Mouse (Mus musculus) forebrain, embryonic 11.5 days (tissue): Measurements from ENCODE around the gene Tmem240. TPM values are rescaled to one million over a fixed set of nuclear protein-coding genes. Genes with fewer than 3 reads are reported as not detected.
A peak's percentile ranks its signal among the peaks of the same experiment; 100 is the strongest.
"Not testable (repeated sequence)": the region's sequence is repeated elsewhere in the genome, so short reads cannot be mapped to it uniquely, and the experiment has no call there.

Experiments
- ATAC-seq: fragments of 200-750 bp; cut with Nextera tagmentation; replicated peaks from 2 replicates; pipeline ENCODE4 v1.8.0; 2017; ENCODE audit warnings: moderate TSS enrichment; ENCODE audit not compliant: low FRiP score
- DNase-seq: peaks from one replicate; pipeline ENCODE4 v3.0.0-alpha.2; 2017; ENCODE audit warnings: low spot score
- H3K27ac ChIP-seq: fragments of 300-500 bp; sonication (generic); 2 replicates; pipeline ENCODE4 v1.5.1; 2014; ENCODE audit warnings: low read depth, low read length
- H3K27me3 ChIP-seq: fragments of 300-500 bp; sonication (generic); 2 replicates; pipeline ENCODE4 v1.6.1; 2014; ENCODE audit warnings: mild to moderate bottlenecking, low read length, mixed read lengths; ENCODE audit not compliant: control insufficient read depth, insufficient read depth
- H3K36me3 ChIP-seq: fragments of 300-500 bp; sonication (generic); 2 replicates; pipeline ENCODE4 v1.6.1; 2014; ENCODE audit warnings: mild to moderate bottlenecking, low read length, moderate library complexity, mixed read lengths; ENCODE audit not compliant: control insufficient read depth, insufficient read depth
- H3K4me1 ChIP-seq: fragments of 300-500 bp; sonication (generic); replicated peaks from 2 replicates; pipeline ENCODE4 v1.6.1; 2014; ENCODE audit warnings: low read length, mixed read lengths; ENCODE audit not compliant: control insufficient read depth, insufficient read depth
- H3K4me2 ChIP-seq: fragments of 300-500 bp; sonication (generic); 2 replicates; pipeline ENCODE4 v1.6.1; 2014; ENCODE audit warnings: low read depth, mild to moderate bottlenecking, low read length, moderate library complexity, mixed read lengths; ENCODE audit not compliant: severe bottlenecking
- H3K4me3 ChIP-seq: fragments of 300-500 bp; sonication (generic); 2 replicates; pipeline ENCODE4 v1.5.1; 2014; ENCODE audit warnings: low read depth, low read length
- H3K9ac ChIP-seq: fragments of 300-500 bp; sonication (generic); 2 replicates; pipeline ENCODE4 v1.6.1; 2014; ENCODE audit warnings: low read length
- H3K9me3 ChIP-seq: fragments of 300-500 bp; sonication (generic); 2 replicates; pipeline ENCODE4 v1.6.1; 2016; ENCODE audit warnings: low read length, mixed read lengths; ENCODE audit not compliant: control insufficient read depth
- WGBS: fragments of 180-500 bp; shearing (Covaris S2); extraction: QIAGEN DNeasy Blood & Tissue Kit; methylation state at CpG from one replicate; pipeline ENCODE4 v1.1.7; 2014; 5-methylcytosine and 5-hydroxymethylcytosine counted together
- polyA plus RNA-seq: library from polyadenylated mRNA; unstranded; fragments of >200 nt; fragmentation: Nextera tagmentation; extraction: Ambion mirVana; gene quantifications from 2 replicates; pipeline ENCODE4 v1.2.1, GENCODE M21; 2014

Tmem240 gene
- polyA plus RNA-seq, 1 experiment from 2014 or later, result 0.76 TPM

DNA sequence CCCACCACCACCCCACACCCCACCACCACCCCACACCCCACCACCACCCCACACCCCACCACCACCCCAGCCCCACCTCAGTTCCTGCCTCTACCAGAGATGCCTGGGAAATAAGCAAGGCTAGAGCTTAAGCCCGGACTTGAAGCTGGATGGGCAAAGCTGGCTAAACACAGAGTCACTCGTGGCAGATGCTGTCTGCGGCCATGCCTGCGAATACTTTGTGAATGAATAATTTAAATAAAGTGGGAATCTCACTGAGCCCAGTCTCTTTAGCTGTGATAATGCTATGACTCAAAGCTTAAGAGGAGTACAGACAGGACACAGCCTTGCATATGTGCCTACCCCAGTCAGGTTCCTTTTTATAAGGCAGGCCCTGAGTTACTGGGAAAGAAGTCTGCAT is 44.9 kb downstream of the Tmem240 start:
- no peaks in the 10 kb centered on the region for H3K9me3 ChIP-seq
- 86% methylated on average over 4 of the region's 4 CpGs for WGBS
- no peak for ATAC-seq
- no peak overlapping the region for H3K4me2 ChIP-seq
- no peak overlapping the region for H3K27ac ChIP-seq
- no peak overlapping the region for H3K4me3 ChIP-seq
- peaks cover 3% of the 10 kb centered on the region; the same call in 1 of the 2 replicates for H3K4me1 ChIP-seq
- no peak for DNase-seq
- no peaks in the 10 kb centered on the region for H3K27me3 ChIP-seq
- no peaks in the 10 kb centered on the region for H3K36me3 ChIP-seq
- no peak overlapping the region for H3K9ac ChIP-seq

DNA sequence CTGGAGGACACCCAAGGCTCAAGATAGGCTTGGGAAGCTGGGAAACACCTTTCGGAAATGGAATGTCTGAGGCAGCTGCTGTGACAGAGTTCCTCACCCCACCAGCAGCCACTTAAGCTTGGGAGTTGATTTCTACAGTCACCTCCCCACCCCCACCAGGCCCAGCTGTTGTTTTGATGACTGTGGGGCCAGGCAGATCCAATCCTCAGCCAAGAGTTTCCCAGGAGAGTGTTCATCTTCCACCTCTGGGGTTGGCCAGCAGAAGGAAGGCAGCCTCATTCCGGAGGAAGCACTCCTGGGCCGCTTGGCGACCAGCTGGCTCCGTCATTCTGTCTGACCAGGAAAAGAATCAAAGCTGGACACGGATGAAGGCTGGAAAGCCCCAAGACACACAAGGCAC is 46.3 kb downstream of the Tmem240 start:
- DNase-seq, result no peak
- H3K27ac ChIP-seq, result no peak overlapping the region
- H3K27me3 ChIP-seq, result no peaks in the 10 kb centered on the region
- 44% methylated on average over 6 of the region's 6 CpGs for WGBS
- H3K9ac ChIP-seq, result no peak overlapping the region
- no peak overlapping the region for H3K4me2 ChIP-seq
- no peak for ATAC-seq
- H3K36me3 ChIP-seq, result no peaks in the 10 kb centered on the region
- H3K9me3 ChIP-seq, result no peaks in the 10 kb centered on the region
- no peak overlapping the region for H3K4me3 ChIP-seq
- H3K4me1 ChIP-seq, result no peaks in the 10 kb centered on the region; the same call in 1 of the 2 replicates

DNA sequence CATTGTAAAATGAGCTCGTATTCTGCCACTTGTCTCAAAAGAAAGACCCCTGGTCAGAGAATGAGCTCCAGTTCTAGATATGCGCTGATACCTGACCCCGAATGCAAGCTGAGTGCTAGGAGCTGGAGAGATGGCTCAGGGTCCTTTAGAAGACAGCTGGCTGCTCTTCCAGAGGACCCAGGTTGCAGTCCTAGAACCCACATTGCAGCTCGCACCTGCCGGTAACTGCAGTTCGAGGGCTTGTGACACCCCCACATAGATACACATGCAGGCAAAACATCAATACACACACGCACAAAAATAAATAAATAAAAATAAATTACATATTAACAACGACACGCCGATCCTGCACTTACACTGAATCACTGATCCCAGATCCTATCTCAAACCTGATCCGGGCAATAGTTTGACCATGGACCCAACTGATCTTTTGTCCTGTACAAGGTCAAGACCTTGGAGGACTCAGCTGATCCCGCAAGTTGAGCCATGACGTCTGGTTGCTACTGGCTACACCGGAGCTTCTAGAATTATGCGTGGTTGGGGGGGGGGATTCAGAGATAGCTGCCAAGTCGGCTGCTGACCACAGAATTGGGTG is 49.0 kb downstream of the Tmem240 start:
- no peaks in the 10 kb centered on the region for H3K9me3 ChIP-seq
- H3K4me3 ChIP-seq, result peak overlapping the region; percentile 54
- peak overlapping the region; percentile 85 for H3K9ac ChIP-seq
- H3K4me2 ChIP-seq, result peak overlapping the region; percentile 78
- no peak for DNase-seq
- H3K27me3 ChIP-seq, result no peaks in the 10 kb centered on the region
- no peaks in the 10 kb centered on the region for H3K36me3 ChIP-seq
- no peak overlapping the region for H3K27ac ChIP-seq
- no peaks in the 10 kb centered on the region; the same call in 1 of the 2 replicates for H3K4me1 ChIP-seq
- ATAC-seq, result peak; percentile 30; the same call in 1 of the 2 replicates
- 48% methylated on average over 16 of the region's 16 CpGs for WGBS

DNA sequence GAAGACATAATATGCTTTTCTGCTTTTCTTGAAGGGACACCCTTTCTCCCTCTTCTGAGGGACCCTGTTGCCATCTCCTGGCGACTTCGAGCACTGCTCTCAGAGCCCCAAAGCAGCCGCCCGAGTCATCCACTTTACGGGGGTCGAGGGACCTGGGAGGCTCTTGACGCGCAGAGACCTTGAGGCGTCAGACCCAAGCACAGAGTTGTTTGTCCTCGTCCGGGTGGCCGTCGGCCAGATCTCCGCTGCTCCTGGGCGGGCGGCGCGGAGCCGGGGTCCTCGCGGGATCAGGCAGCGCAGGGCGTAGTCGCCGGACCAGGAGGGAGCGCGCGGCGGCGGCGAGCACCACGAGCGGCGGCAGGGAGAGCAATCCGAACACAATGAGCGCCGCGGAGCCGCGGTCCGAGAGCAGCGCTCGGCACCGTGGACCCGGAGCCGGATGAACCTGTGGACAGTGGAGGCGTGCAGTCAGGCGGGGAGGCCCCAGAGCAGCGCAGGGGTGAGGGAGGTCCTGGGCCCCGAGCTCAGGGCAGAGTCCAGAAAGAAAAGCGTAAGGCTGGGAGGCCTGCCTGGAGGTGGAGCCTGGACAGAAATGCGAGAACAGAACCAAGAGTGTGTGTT is 49.6 kb downstream of the Tmem240 start:
- peak overlapping the region; percentile 78 for H3K4me2 ChIP-seq
- peak overlapping the region; percentile 85 for H3K9ac ChIP-seq
- H3K27me3 ChIP-seq, result no peaks in the 10 kb centered on the region
- H3K36me3 ChIP-seq, result no peaks in the 10 kb centered on the region
- no peaks in the 10 kb centered on the region for H3K9me3 ChIP-seq
- H3K4me1 ChIP-seq, result no peaks in the 10 kb centered on the region; the same call in 1 of the 2 replicates
- DNase-seq (peak; percentile 85), ATAC-seq (peak; percentile 92)
- peak overlapping the region; percentile 54 for H3K4me3 ChIP-seq
- under 1% methylated on average over 51 of the region's 52 CpGs for WGBS
- peak overlapping the region; percentile 19; the same call in 1 of the 2 replicates for H3K27ac ChIP-seq

DNA sequence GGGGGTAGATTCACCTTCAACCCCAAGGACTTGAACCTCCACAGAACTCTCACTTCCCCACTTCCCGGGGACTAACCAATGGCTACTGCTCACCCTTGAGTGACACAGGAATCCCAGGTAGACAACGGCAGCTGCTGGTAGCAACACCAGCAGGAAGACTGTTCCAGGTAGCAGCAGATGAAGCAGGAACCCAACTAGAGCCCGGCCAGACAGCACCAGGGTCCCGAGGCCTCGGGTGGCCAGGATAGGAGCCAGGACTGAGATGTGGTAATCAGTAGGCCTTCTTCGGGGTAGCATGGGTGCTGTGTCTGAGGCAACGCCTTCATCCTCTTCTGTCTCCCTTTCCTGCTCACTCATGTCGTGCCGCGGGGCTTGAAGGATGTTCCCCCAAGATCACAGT is 50.6 kb downstream of the Tmem240 start:
- Histone ChIP-seq H3K9ac (peak overlapping the region; percentile 8; the same call in 1 of the 2 replicates), H3K27me3 (no peaks in the 10 kb centered on the region), H3K27ac (no peak overlapping the region), H3K9me3 (no peaks in the 10 kb centered on the region), H3K4me1 (no peaks in the 10 kb centered on the region; the same call in 1 of the 2 replicates), H3K4me3 (no peak overlapping the region), H3K4me2 (no peak overlapping the region), H3K36me3 (no peaks in the 10 kb centered on the region)
- no peak for ATAC-seq
- WGBS, result 82% methylated on average over 10 of the region's 10 CpGs
- DNase-seq, result no peak

DNA sequence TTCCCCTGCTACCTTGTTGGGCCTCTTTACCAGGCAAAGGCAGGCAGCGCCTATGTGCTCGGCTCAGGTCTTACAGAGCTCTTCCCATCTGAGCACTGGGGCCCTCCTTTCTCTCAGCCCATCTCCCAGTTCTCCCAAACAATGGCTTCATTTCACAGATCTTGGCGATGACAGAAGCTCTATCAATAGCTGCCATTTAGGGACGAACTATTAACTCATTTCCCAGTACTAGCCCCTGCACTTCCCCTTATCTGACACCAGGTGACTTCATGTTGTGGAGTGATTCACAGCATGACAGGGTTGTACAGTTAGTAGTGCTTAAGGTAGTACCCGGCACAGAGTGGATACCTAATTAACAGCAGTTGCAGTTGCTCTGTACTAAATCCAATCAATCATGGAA is 51.2 kb downstream of the Tmem240 start, which contains the start of gene Tmem88b:
Gene Tmem88b (minus strand): TSS at position 56 of the 400 bp plus-strand sequence.
- Histone ChIP-seq H3K27ac (no peak within 1 kb of the TSS), H3K4me2 (peak within 1 kb of the TSS; percentile 78; the same call in 1 of the 2 replicates), H3K4me1 (no peaks in the 10 kb centered on the region; the same call in 1 of the 2 replicates), H3K4me3 (peak within 1 kb of the TSS; percentile 54), H3K36me3 (no peaks in the 10 kb centered on the region), H3K9me3 (no peaks in the 10 kb centered on the region), H3K27me3 (no peaks in the 10 kb centered on the region), H3K9ac (peak within 1 kb of the TSS; percentile 85)
- DNase-seq (no peak), ATAC-seq (no peak)
- WGBS, result 74% methylated on average over 5 of the region's 5 CpGs

DNA sequence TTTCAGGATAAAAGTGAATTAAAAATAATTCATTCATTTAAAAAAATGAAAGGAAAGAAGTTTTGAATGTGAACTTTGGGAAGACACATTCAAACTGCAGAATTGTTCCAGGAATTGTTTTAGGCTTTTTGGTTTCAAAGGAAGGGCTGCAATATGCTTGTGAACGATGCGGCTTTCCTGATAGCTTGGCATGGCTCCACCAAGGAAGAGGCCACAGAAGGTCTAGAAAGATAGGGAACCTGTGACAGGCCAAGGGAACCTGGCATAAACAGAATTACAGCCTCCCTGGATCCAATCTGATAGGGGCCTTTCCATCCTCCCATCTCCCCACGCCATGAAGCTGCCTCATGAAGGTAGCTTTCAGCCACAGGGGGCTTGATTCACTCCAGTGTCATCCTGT is 53.7 kb downstream of the Tmem240 start:
- no peak overlapping the region for H3K9ac ChIP-seq
- ATAC-seq, result no peak
- no peaks in the 10 kb centered on the region; the same call in 1 of the 2 replicates for H3K4me1 ChIP-seq
- 74% methylated on average over 3 of the region's 3 CpGs for WGBS
- H3K4me3 ChIP-seq, result no peak overlapping the region
- H3K4me2 ChIP-seq, result no peak overlapping the region
- no peak overlapping the region for H3K27ac ChIP-seq
- no peak for DNase-seq
- H3K9me3 ChIP-seq, result no peaks in the 10 kb centered on the region
- no peaks in the 10 kb centered on the region for H3K27me3 ChIP-seq
- H3K36me3 ChIP-seq, result no peaks in the 10 kb centered on the region

DNA sequence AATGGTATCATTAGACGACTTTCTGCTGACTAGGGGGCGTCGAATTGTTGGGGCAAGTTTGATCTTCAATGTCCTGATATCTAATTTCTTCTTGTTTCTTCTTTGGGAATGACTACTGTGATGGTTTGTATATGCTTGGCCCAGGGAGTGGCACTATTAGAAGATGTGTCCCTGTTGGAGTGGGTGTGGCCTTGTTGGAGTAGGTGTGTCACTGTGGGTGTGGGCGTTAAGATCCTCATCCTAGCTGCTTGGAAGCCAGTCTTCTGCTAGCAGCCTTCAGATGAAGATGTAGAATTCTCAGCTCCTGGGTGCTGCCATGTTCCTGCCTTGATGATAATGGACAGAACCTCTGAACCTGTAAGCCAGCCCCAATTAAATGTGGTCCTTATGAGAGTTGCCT is 54.2 kb downstream of the Tmem240 start:
- not testable (repeated sequence) for DNase-seq, H3K4me1 ChIP-seq, H3K36me3 ChIP-seq, H3K4me3 ChIP-seq, H3K4me2 ChIP-seq, H3K27ac ChIP-seq, ATAC-seq, H3K27me3 ChIP-seq, H3K9me3 ChIP-seq, H3K9ac ChIP-seq
- 84% methylated on average over 4 of the region's 4 CpGs for WGBS
